Mouse (Mus musculus) left cerebral cortex, adult 9 months (tissue): ENCODE measurements at regions not wholly inside any gene's neighbourhood (a gene's known extent, or its start where the extent isn't known, plus 50 kb on each side); places are given as distances from the start of the nearest gene placed in this dataset.

Experiments
- DNase-seq, 2 experiments: peaks; one replicate each; pipeline ENCODE4 v3.0.0; 2022; ENCODE audit warnings: low spot score in 2 of 2

GRCm38 (mm10) chr8:89210684-89211083 lies 166.7 kb upstream of the Sall1 start:
- DNase-seq: no peak

GRCm38 (mm10) chr8:89207891-89208290 lies 163.9 kb upstream of the Sall1 start:
- DNase-seq: no peak

GRCm38 (mm10) chr8:89202484-89203096 lies 158.6 kb upstream of the Sall1 start:
- no peak for DNase-seq

GRCm38 (mm10) chr8:89200301-89200700 lies 156.3 kb upstream of the Sall1 start:
- peak in 1 of 2 experiments; percentile 17 for DNase-seq

- no peak for DNase-seq
Observed at GRCm38 (mm10) chr8:89185314-89185713, 141.4 kb upstream of the Sall1 start.

- DNase-seq: no peak
Observed at GRCm38 (mm10) chr8:89175631-89176030, 131.7 kb upstream of the Sall1 start.

- DNase-seq: no peak
Observed at GRCm38 (mm10) chr8:89171561-89171960, 127.6 kb upstream of the Sall1 start.

GRCm38 (mm10) chr8:89169484-89169883 lies 125.5 kb upstream of the Sall1 start:
- DNase-seq: no peak

GRCm38 (mm10) chr8:89167026-89167425 lies 123.1 kb upstream of the Sall1 start:
- DNase-seq: no peak

GRCm38 (mm10) chr8:89156909-89157308 lies 112.9 kb upstream of the Sall1 start:
- DNase-seq: no peak

- no peak for DNase-seq
Observed at GRCm38 (mm10) chr8:89153605-89154004, 109.6 kb upstream of the Sall1 start.

GRCm38 (mm10) chr8:89152867-89153595 lies 109.1 kb upstream of the Sall1 start:
- no peak for DNase-seq

- no peak for DNase-seq
Observed at GRCm38 (mm10) chr8:89152331-89152730, 108.4 kb upstream of the Sall1 start.

GRCm38 (mm10) chr8:89150952-89151351 lies 107.0 kb upstream of the Sall1 start:
- no peak for DNase-seq

- DNase-seq: no peak
Observed at GRCm38 (mm10) chr8:89141529-89142235, 97.7 kb upstream of the Sall1 start.

- DNase-seq: no peak
Observed at GRCm38 (mm10) chr8:89139876-89140275, 95.9 kb upstream of the Sall1 start.

- no peak for DNase-seq
Observed at GRCm38 (mm10) chr8:89138416-89139125, 94.6 kb upstream of the Sall1 start.

GRCm38 (mm10) chr8:89134581-89135484 lies 90.9 kb upstream of the Sall1 start:
- peak in 1 of 2 experiments; percentile 15 for DNase-seq

- no peak for DNase-seq
Observed at GRCm38 (mm10) chr8:89134058-89134457, 90.1 kb upstream of the Sall1 start.

- DNase-seq: no peak
Observed at GRCm38 (mm10) chr8:89121051-89121450, 77.1 kb upstream of the Sall1 start.
